Mouse (Mus musculus) kidney, embryonic 16.5 days (tissue): ENCODE results near the gene Il6st. TPM values are rescaled to one million over a fixed set of nuclear protein-coding genes. Genes with fewer than 3 reads are reported as not detected.
A peak's percentile ranks its signal among the peaks of the same experiment; 100 is the strongest.

ENCODE experiments used
- ATAC-seq: fragments of 200-750 bp; cut with Nextera tagmentation; 2 replicates; pipeline ENCODE4 v1.8.0; 2017; ENCODE audit warnings: moderate TSS enrichment; ENCODE audit not compliant: low FRiP score, low TSS enrichment
- H3K27ac ChIP-seq: fragments of 300-500 bp; sonication (generic); 2 replicates; pipeline ENCODE4 v1.5.1; 2014; ENCODE audit warnings: low read length
- H3K27me3 ChIP-seq: fragments of 300-500 bp; sonication (generic); 2 replicates; pipeline ENCODE4 v1.6.1; 2014; ENCODE audit warnings: low read length, control low read depth, mixed read lengths; ENCODE audit not compliant: insufficient read depth
- H3K36me3 ChIP-seq: fragments of 300-500 bp; sonication (generic); 2 replicates; pipeline ENCODE4 v1.6.1; 2014; ENCODE audit warnings: low read length, control low read depth, mixed read lengths; ENCODE audit not compliant: insufficient read depth
- H3K4me1 ChIP-seq: fragments of 300-500 bp; sonication (generic); 2 replicates; pipeline ENCODE4 v1.6.1; 2014; ENCODE audit warnings: low read length, control low read depth, mixed read lengths; ENCODE audit not compliant: insufficient read depth
- H3K4me2 ChIP-seq: fragments of 300-500 bp; sonication (generic); replicated peaks from 2 replicates; pipeline ENCODE4 v1.6.1; 2014; ENCODE audit warnings: low read depth, low read length
- H3K4me3 ChIP-seq: fragments of 300-500 bp; sonication (generic); 2 replicates; pipeline ENCODE4 v1.5.1; 2014; ENCODE audit warnings: mild to moderate bottlenecking, low read length
- H3K9ac ChIP-seq: fragments of 300-500 bp; sonication (generic); replicated peaks from 2 replicates; pipeline ENCODE4 v1.6.1; 2014; ENCODE audit warnings: low read length
- H3K9me3 ChIP-seq: fragments of 300-500 bp; sonication (generic); 2 replicates; pipeline ENCODE4 v1.6.1; 2016; ENCODE audit warnings: low read length, control low read depth
- WGBS: fragments of 180-500 bp; shearing (Covaris S2); extraction: QIAGEN DNeasy Blood & Tissue Kit; methylation state at CpG from one replicate; pipeline ENCODE4 v1.1.7; 2014; 5-methylcytosine and 5-hydroxymethylcytosine counted together
- polyA plus RNA-seq: library from polyadenylated mRNA; unstranded; fragments of >200 nt; fragmentation: Nextera tagmentation; extraction: Ambion mirVana; gene quantifications from 2 replicates; pipeline ENCODE4 v1.2.1, GENCODE M21; 2015

Il6st gene
- polyA plus RNA-seq, 1 experiment from 2014 or later: 40.3 TPM

DNA sequence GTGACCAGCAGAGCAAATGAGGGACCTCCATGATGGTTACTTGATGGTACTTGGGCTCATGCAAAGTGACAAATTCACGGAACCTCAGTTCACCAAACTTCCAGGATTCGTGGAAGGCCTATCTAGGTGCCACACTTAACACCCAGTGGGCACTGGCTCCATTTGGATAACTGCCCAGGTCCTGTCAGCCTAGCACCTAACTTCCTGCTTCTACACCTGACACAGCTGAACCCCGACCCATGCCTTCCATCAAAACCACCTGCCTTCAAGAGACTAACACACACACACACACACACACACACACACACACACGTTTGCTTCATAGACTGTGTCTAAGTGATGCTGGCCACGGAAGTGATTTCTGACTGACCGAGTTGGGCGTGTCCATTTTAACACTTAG, 47.9 kb downstream of the Il6st start:
- 0 out of 2 replicates have a peak, but pooled peaks cover 5% of the 10 kb centered on the region for H3K36me3 ChIP-seq
- H3K27ac ChIP-seq: no peak overlapping the region
- no peaks in the 10 kb centered on the region for H3K9me3 ChIP-seq
- no peaks in the 10 kb centered on the region for H3K4me1 ChIP-seq
- no peak overlapping the region for H3K9ac ChIP-seq
- no peak for ATAC-seq
- WGBS: 84% methylated on average over 7 of the region's 7 CpGs
- H3K4me2 ChIP-seq: no peak overlapping the region
- H3K4me3 ChIP-seq: no peak overlapping the region
- H3K27me3 ChIP-seq: no peaks in the 10 kb centered on the region

GRCm38 (mm10) chr13:112512824-112513223, 49.0 kb downstream of the Il6st start:
- Histone ChIP-seq H3K9ac (no peak overlapping the region), H3K4me1 (no peaks in the 10 kb centered on the region), H3K36me3 (0 out of 2 replicates have a peak, but pooled peaks cover 1% of the 10 kb centered on the region), H3K27me3 (no peaks in the 10 kb centered on the region), H3K4me2 (no peak overlapping the region), H3K4me3 (no peak overlapping the region), H3K27ac (no peak overlapping the region), H3K9me3 (no peaks in the 10 kb centered on the region)
- ATAC-seq: no peak
- WGBS: 83% methylated on average over 5 of the region's 5 CpGs

DNA sequence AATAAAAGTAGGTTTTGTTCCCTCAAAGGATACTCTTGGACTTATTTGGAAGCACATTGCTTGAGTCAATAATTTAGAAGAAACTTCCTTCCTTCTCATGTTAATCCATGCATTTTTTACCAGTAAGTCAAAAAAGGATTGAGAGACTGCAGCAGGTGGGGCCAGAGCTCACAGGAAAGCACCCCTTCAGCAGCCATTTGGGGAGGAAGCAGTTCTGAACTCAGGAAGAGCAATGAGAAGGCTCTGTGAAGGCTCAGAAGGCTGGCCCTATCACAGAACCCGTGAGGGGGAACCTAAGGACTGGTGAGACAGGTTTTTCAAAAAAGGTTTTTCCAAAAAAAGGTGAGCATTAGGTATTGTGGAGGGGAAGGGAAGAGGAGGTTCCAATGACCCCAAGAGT, 50.7 kb downstream of the Il6st start:
- no peaks in the 10 kb centered on the region for H3K27me3 ChIP-seq
- 0 out of 2 replicates have a peak, but pooled peaks cover 8% of the 10 kb centered on the region for H3K9me3 ChIP-seq
- H3K27ac ChIP-seq: no peak overlapping the region
- H3K4me2 ChIP-seq: no peak overlapping the region
- no peaks in the 10 kb centered on the region for H3K4me1 ChIP-seq
- H3K4me3 ChIP-seq: no peak overlapping the region
- H3K9ac ChIP-seq: no peak overlapping the region
- H3K36me3 ChIP-seq: no peaks in the 10 kb centered on the region
- no peak for ATAC-seq
- 64% methylated on average over 1 of the region's 1 CpGs for WGBS

DNA sequence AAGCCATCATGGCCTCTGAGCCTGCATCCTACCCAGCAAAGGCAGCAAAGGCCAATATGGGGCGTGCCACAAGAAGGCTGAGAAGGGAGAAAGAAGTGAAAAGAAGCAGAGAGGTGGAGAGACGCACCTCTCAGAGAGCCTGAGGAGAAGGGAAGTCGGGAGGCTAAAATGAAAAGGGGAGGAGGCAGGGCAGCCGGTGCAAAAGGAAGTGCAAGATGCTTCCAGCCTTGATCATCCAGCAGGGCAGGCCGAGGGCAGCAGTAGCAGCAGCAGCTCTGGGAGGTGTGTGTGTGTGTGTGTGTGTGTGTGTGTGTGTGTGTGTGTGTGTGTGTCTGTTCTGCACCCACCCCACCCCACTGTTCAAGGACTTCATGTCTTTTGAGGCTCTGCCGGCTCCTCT, 58.4 kb downstream of the Il6st start:
- Histone ChIP-seq H3K9ac (no peak overlapping the region), H3K4me1 (no peaks in the 10 kb centered on the region), H3K36me3 (no peaks in the 10 kb centered on the region), H3K27me3 (no peaks in the 10 kb centered on the region), H3K9me3 (0 out of 2 replicates have a peak, but pooled peaks cover 8% of the 10 kb centered on the region), H3K4me2 (no peak overlapping the region), H3K4me3 (no peak overlapping the region), H3K27ac (no peak overlapping the region)
- WGBS: 73% methylated on average over 6 of the region's 6 CpGs
- ATAC-seq: no peak

DNA sequence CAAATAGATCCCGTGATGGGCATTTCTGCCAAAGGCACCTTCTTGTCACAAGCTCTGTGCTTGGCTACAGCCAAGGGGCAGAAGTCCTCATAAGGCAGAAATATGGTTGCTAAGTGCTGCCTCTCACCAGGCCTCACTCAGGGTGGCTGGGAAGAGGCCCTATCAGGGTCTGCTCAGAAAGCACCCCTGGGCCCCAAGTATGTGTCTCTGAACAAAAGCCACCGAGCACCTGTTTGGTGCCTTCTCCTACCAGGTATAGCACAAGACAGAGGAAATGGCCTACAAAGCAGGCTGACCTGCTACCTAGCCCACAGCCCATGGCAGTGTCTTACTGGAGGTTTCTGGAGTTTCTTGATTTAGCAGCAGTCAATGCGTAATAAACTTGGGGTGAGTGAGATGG, 59.0 kb downstream of the Il6st start:
- Histone ChIP-seq H3K9ac (no peak overlapping the region), H3K36me3 (no peaks in the 10 kb centered on the region), H3K4me2 (no peak overlapping the region), H3K4me1 (no peaks in the 10 kb centered on the region), H3K27ac (no peak overlapping the region), H3K4me3 (no peak overlapping the region), H3K27me3 (no peaks in the 10 kb centered on the region), H3K9me3 (0 out of 2 replicates have a peak, but pooled peaks cover 8% of the 10 kb centered on the region)
- WGBS: 86% methylated on average over 3 of the region's 3 CpGs
- ATAC-seq: no peak

- H3K9me3 ChIP-seq: 0 out of 2 replicates have a peak, but pooled peaks cover 2% of the 10 kb centered on the region
- no peak overlapping the region for H3K4me3 ChIP-seq
- no peak for ATAC-seq
- no peak overlapping the region for H3K27ac ChIP-seq
- H3K36me3 ChIP-seq: no peaks in the 10 kb centered on the region
- H3K27me3 ChIP-seq: no peaks in the 10 kb centered on the region
- H3K9ac ChIP-seq: no peak overlapping the region
- H3K4me2 ChIP-seq: no peak overlapping the region
- 81% methylated on average over 10 of the region's 10 CpGs for WGBS
- H3K4me1 ChIP-seq: no peaks in the 10 kb centered on the region
Measured at GRCm38 (mm10) chr13:112523346-112523970, 59.6 kb downstream of the Il6st start.

DNA sequence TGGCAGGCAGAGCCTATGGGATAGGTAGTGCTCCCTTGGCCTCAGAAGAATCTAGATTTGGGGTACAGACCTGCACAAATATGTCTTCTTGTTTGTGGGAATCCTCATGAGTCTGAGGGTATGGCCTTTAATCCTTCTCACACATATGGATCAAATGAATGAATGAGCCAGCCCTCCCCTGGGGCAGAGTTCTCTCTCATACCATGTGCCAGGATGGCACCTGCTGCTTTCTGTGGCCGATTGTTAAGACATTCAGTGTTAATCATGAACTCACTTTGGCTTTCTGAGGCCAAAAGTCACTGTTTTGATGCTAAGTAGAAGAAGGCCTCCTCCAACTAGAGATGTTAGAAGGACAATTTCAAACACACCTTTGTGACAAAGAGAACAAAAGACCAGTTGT, 63.3 kb downstream of the Il6st start:
- no peak overlapping the region for H3K9ac ChIP-seq
- H3K4me3 ChIP-seq: no peak overlapping the region
- H3K4me1 ChIP-seq: no peaks in the 10 kb centered on the region
- no peak overlapping the region for H3K27ac ChIP-seq
- H3K4me2 ChIP-seq: no peak overlapping the region
- H3K36me3 ChIP-seq: no peaks in the 10 kb centered on the region
- no peak for ATAC-seq
- 66% methylated on average over 1 of the region's 1 CpGs for WGBS
- H3K9me3 ChIP-seq: no peaks in the 10 kb centered on the region
- no peaks in the 10 kb centered on the region for H3K27me3 ChIP-seq

DNA sequence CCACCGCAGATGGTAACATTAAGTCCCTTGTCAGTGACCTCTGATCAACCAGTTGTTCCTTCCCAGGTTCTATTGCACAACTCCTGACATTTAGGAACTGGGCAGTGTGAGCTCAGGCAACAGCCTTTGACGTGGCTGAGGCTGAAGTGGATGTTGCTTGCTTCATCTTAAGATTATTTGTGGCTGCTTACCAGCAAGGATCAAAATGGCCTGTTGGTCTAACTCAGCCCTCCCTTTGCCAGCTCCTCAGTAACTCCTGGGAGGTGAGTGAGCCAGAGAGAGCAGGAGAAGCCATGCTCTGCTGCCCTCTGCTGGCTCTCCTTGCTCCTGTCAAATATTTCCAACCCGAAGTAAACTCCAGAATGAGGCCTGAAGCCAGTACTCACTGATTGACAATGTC, 66.0 kb downstream of the Il6st start:
- no peak overlapping the region for H3K27ac ChIP-seq
- H3K27me3 ChIP-seq: no peaks in the 10 kb centered on the region
- H3K36me3 ChIP-seq: no peaks in the 10 kb centered on the region
- no peaks in the 10 kb centered on the region for H3K9me3 ChIP-seq
- H3K9ac ChIP-seq: no peak overlapping the region
- no peak overlapping the region for H3K4me3 ChIP-seq
- ATAC-seq: peak; percentile 58; the same call in 1 of the 2 replicates
- H3K4me2 ChIP-seq: no peak overlapping the region
- no peaks in the 10 kb centered on the region for H3K4me1 ChIP-seq
- WGBS: 32% methylated on average over 3 of the region's 3 CpGs

- no peak for ATAC-seq
- Histone ChIP-seq H3K4me1 (no peaks in the 10 kb centered on the region), H3K9ac (no peak overlapping the region), H3K27me3 (no peaks in the 10 kb centered on the region), H3K27ac (no peak overlapping the region), H3K36me3 (no peaks in the 10 kb centered on the region), H3K4me3 (no peak overlapping the region), H3K9me3 (no peaks in the 10 kb centered on the region), H3K4me2 (no peak overlapping the region)
- WGBS: 86% methylated on average over 6 of the region's 6 CpGs
Measured at GRCm38 (mm10) chr13:112532235-112532634, 68.4 kb downstream of the Il6st start.

- WGBS: 58% methylated on average over 9 of the region's 9 CpGs
- no peak overlapping the region for H3K9ac ChIP-seq
- H3K4me1 ChIP-seq: no peaks in the 10 kb centered on the region
- no peak overlapping the region for H3K4me3 ChIP-seq
- H3K27ac ChIP-seq: no peak overlapping the region
- no peaks in the 10 kb centered on the region for H3K36me3 ChIP-seq
- no peaks in the 10 kb centered on the region for H3K27me3 ChIP-seq
- no peak for ATAC-seq
- H3K4me2 ChIP-seq: no peak overlapping the region
- no peaks in the 10 kb centered on the region for H3K9me3 ChIP-seq
Measured at GRCm38 (mm10) chr13:112533556-112533955, 69.7 kb downstream of the Il6st start.
